Mouse (Mus musculus): Measurements from ENCODE around the gene Ldlrad3. TPM values are rescaled to one million over a fixed set of nuclear protein-coding genes. Genes with fewer than 3 reads are reported as not detected.

Gene Ldlrad3
- polyA plus RNA-seq, 1 experiment from 2014 or later = 18.1 TPM

DNA sequence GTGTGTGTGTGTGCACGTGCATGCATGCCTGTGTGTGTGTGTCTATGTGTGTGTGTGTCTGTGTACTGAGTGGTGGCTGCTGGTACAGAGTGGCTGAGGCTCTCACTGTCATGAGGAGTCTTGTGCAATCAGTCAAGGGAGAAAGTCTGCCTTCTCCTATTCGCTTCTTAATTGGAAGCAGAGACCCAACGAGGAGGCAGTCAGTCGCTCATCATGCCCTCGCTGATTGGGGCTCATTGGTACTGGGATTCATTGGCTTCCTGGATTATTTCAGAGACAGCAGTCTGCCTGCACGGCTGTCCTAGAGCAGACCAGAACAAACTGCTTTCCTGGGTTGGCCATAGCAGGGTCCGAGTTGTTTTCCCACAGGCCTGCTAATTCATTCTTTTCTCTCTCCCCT, 223.8 kb downstream of the Ldlrad3 start:
- Histone ChIP-seq H3K4me3 (ENCODE audit: low read depth, low read length) (no peak overlapping the region), H3K4me1 (ENCODE audit: control insufficient read depth, insufficient read depth, low read length) (peaks cover 30% of the 10 kb centered on the region), H3K4me2 (ENCODE audit: low read length) (no peak overlapping the region), H3K36me3 (ENCODE audit: control insufficient read depth, insufficient read depth, low read length) (no peaks in the 10 kb centered on the region), H3K27ac (ENCODE audit: low read depth, low read length) (no peak overlapping the region), H3K9me3 (replicated peaks; ENCODE audit: control insufficient read depth, low read length) (no peaks in the 10 kb centered on the region), H3K27me3 (replicated peaks; ENCODE audit: control insufficient read depth, insufficient read depth, low read length) (no peaks in the 10 kb centered on the region), H3K9ac (ENCODE audit: low read length) (no peak overlapping the region)
- WGBS = 43% methylated on average over 7 of the region's 7 CpGs
- DNase-seq (ENCODE audit: low spot score) = no peak
- ATAC-seq = no peak

GRCm38 (mm10) chr2:101961391-101961790, 224.8 kb downstream of the Ldlrad3 start:
- no peak overlapping the region for H3K9ac ChIP-seq (ENCODE audit: low read length)
- ATAC-seq (no peak), DNase-seq (ENCODE audit: low spot score) (no peak)
- H3K9me3 ChIP-seq (replicated peaks; ENCODE audit: control insufficient read depth, low read length) = no peaks in the 10 kb centered on the region
- no peak overlapping the region for H3K4me3 ChIP-seq (ENCODE audit: low read depth, low read length)
- no peak overlapping the region for H3K4me2 ChIP-seq (ENCODE audit: low read length)
- H3K36me3 ChIP-seq (ENCODE audit: control insufficient read depth, insufficient read depth, low read length) = no peaks in the 10 kb centered on the region
- H3K27ac ChIP-seq (ENCODE audit: low read depth, low read length) = no peak overlapping the region
- no peaks in the 10 kb centered on the region for H3K27me3 ChIP-seq (replicated peaks; ENCODE audit: control insufficient read depth, insufficient read depth, low read length)
- peaks cover 25% of the 10 kb centered on the region for H3K4me1 ChIP-seq (ENCODE audit: control insufficient read depth, insufficient read depth, low read length)
- WGBS = 64% methylated on average over 1 of the region's 1 CpGs

DNA sequence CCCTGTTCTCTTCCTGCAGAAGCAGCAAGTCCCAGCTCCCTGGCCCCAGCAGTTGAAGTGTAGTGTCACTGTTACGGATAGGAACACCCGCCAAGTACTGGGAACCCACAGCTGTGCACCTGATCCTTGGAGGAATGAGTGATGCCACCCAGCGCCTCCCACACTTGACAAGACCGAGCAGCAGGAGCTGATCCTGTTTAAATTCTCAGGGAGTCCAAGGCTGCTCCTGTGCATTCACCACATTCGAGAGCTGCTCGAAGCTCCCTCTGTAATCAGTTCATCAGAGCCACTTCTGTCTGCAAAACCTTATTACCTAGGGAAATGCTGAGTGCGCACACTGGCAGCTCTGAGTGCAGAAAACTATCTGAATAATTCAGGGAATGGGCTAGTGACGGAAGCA, 225.5 kb downstream of the Ldlrad3 start:
- H3K27me3 ChIP-seq (replicated peaks; ENCODE audit: control insufficient read depth, insufficient read depth, low read length) = no peaks in the 10 kb centered on the region
- peaks cover 23% of the 10 kb centered on the region for H3K4me1 ChIP-seq (ENCODE audit: control insufficient read depth, insufficient read depth, low read length)
- ATAC-seq = no peak
- H3K4me3 ChIP-seq (ENCODE audit: low read depth, low read length) = no peak overlapping the region
- WGBS = 80% methylated on average over 8 of the region's 8 CpGs
- DNase-seq (ENCODE audit: low spot score) = no peak
- no peak overlapping the region for H3K27ac ChIP-seq (ENCODE audit: low read depth, low read length)
- H3K36me3 ChIP-seq (ENCODE audit: control insufficient read depth, insufficient read depth, low read length) = no peaks in the 10 kb centered on the region
- H3K4me2 ChIP-seq (ENCODE audit: low read length) = no peak overlapping the region
- no peaks in the 10 kb centered on the region for H3K9me3 ChIP-seq (replicated peaks; ENCODE audit: control insufficient read depth, low read length)
- no peak overlapping the region for H3K9ac ChIP-seq (ENCODE audit: low read length)

DNA sequence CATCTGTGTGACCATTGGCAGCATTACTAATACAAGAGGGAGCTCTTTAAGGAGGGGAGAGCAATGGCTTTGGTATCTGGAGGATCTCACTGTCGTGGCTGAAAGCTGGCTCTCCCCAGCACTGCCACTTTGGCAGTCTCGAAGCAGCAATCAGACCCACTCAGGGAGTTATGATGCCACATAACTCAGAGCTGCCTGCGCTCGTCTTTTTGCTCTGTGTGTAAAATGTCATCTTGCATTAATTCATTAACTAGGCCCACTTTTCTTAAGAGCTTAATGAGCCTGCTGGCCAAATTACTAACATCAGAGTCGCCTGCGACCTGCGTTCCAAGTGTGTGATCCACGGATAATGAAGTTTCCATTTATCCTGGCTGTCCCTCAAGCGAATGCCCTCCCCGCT, 230.1 kb downstream of the Ldlrad3 start:
- H3K27ac ChIP-seq (ENCODE audit: low read depth, low read length) = 0 out of 2 replicates have a peak overlapping the region, but pooled peaks have one; percentile 14

GRCm38 (mm10) chr2:101952951-101953361, 233.2 kb downstream of the Ldlrad3 start:
- H3K4me3 ChIP-seq (ENCODE audit: low read depth, low read length) = no peak overlapping the region
- WGBS = 91% methylated on average over 8 of the region's 8 CpGs
- H3K36me3 ChIP-seq (ENCODE audit: control insufficient read depth, insufficient read depth, low read length) = peaks cover 30% of the 10 kb centered on the region
- H3K9ac ChIP-seq (ENCODE audit: low read length) = no peak overlapping the region
- DNase-seq (ENCODE audit: low spot score) (no peak), ATAC-seq (no peak)
- H3K27me3 ChIP-seq (replicated peaks; ENCODE audit: control insufficient read depth, insufficient read depth, low read length) = no peaks in the 10 kb centered on the region
- H3K27ac ChIP-seq (ENCODE audit: low read depth, low read length) = no peak overlapping the region
- H3K4me1 ChIP-seq (ENCODE audit: control insufficient read depth, insufficient read depth, low read length) = peaks cover 14% of the 10 kb centered on the region
- no peak overlapping the region for H3K4me2 ChIP-seq (ENCODE audit: low read length)
- no peaks in the 10 kb centered on the region for H3K9me3 ChIP-seq (replicated peaks; ENCODE audit: control insufficient read depth, low read length)

More for the DNA sequence above, 230.1 kb downstream of the Ldlrad3 start:
- peak; percentile 45; the same call in 1 of the 2 replicates for ATAC-seq
- 0 out of 2 replicates have a peak overlapping the region, but pooled peaks have one; percentile 9 for H3K4me2 ChIP-seq (ENCODE audit: low read length)
- H3K9ac ChIP-seq (ENCODE audit: low read length) = peak overlapping the region; percentile 46
- H3K9me3 ChIP-seq (replicated peaks; ENCODE audit: control insufficient read depth, low read length) = no peaks in the 10 kb centered on the region
- no peaks in the 10 kb centered on the region for H3K27me3 ChIP-seq (replicated peaks; ENCODE audit: control insufficient read depth, insufficient read depth, low read length)
- H3K36me3 ChIP-seq (ENCODE audit: control insufficient read depth, insufficient read depth, low read length) = peaks cover 30% of the 10 kb centered on the region
- peak; percentile 49 for DNase-seq (ENCODE audit: low spot score)
- peaks cover 12% of the 10 kb centered on the region for H3K4me1 ChIP-seq (ENCODE audit: control insufficient read depth, insufficient read depth, low read length)
- 24% methylated on average over 10 of the region's 10 CpGs for WGBS
- no peak overlapping the region for H3K4me3 ChIP-seq (ENCODE audit: low read depth, low read length)

- peaks cover 6% of the 10 kb centered on the region for H3K4me1 ChIP-seq (ENCODE audit: control insufficient read depth, insufficient read depth, low read length)
- peak; percentile 76 for ATAC-seq
- H3K9me3 ChIP-seq (replicated peaks; ENCODE audit: control insufficient read depth, low read length) = no peaks in the 10 kb centered on the region
- H3K9ac ChIP-seq (ENCODE audit: low read length) = no peak overlapping the region
- no peaks in the 10 kb centered on the region for H3K27me3 ChIP-seq (replicated peaks; ENCODE audit: control insufficient read depth, insufficient read depth, low read length)
- H3K4me2 ChIP-seq (ENCODE audit: low read length) = no peak overlapping the region
- 23% methylated on average over 7 of the region's 7 CpGs for WGBS
- DNase-seq (ENCODE audit: low spot score) = peak; percentile 46
- peak overlapping the region; percentile 45; the same call in 1 of the 2 replicates for H3K27ac ChIP-seq (ENCODE audit: low read depth, low read length)
- peaks cover 30% of the 10 kb centered on the region for H3K36me3 ChIP-seq (ENCODE audit: control insufficient read depth, insufficient read depth, low read length)
- H3K4me3 ChIP-seq (ENCODE audit: low read depth, low read length) = no peak overlapping the region
Observed at GRCm38 (mm10) chr2:101950716-101951520, 235.3 kb downstream of the Ldlrad3 start.

DNA sequence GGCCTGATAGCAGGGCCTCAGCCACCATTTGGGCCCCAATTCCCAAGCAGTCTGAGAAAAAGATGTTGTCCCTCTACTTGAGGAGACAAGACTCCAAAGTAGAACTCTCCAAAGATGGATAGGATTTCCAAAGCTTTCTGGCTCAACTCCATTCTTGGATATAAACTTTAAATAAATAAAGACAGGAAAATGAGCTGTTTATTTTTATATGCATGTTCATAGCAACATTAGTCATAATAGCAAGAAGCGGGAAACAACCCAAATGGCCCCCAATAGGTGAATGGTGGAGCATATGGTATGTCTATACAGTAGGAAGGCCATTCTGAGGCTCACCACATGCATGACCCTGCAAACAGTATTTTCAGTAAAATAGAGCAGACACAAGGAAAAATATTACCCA, 251.2 kb downstream of the Ldlrad3 start:
- Histone ChIP-seq H3K4me2 (ENCODE audit: low read length) (no peak overlapping the region), H3K27ac (ENCODE audit: low read depth, low read length) (no peak overlapping the region), H3K4me1 (ENCODE audit: control insufficient read depth, insufficient read depth, low read length) (no peaks in the 10 kb centered on the region; the same call in 1 of the 2 replicates), H3K9ac (ENCODE audit: low read length) (no peak overlapping the region), H3K36me3 (ENCODE audit: control insufficient read depth, insufficient read depth, low read length) (no peaks in the 10 kb centered on the region), H3K9me3 (replicated peaks; ENCODE audit: control insufficient read depth, low read length) (no peaks in the 10 kb centered on the region), H3K27me3 (replicated peaks; ENCODE audit: control insufficient read depth, insufficient read depth, low read length) (no peaks in the 10 kb centered on the region), H3K4me3 (ENCODE audit: low read depth, low read length) (no peak overlapping the region)
- 91% methylated on average over 1 of the region's 1 CpGs for WGBS
- no peak for DNase-seq (ENCODE audit: low spot score)
- ATAC-seq = no peak

GRCm38 (mm10) chr2:101933301-101933700, 252.9 kb downstream of the Ldlrad3 start:
- Histone ChIP-seq H3K27ac (ENCODE audit: low read depth, low read length) (no peak overlapping the region), H3K9me3 (replicated peaks; ENCODE audit: control insufficient read depth, low read length) (no peaks in the 10 kb centered on the region), H3K4me2 (ENCODE audit: low read length) (no peak overlapping the region), H3K4me1 (ENCODE audit: control insufficient read depth, insufficient read depth, low read length) (no peaks in the 10 kb centered on the region; the same call in 1 of the 2 replicates), H3K27me3 (replicated peaks; ENCODE audit: control insufficient read depth, insufficient read depth, low read length) (no peaks in the 10 kb centered on the region), H3K4me3 (ENCODE audit: low read depth, low read length) (no peak overlapping the region), H3K36me3 (ENCODE audit: control insufficient read depth, insufficient read depth, low read length) (no peaks in the 10 kb centered on the region), H3K9ac (ENCODE audit: low read length) (no peak overlapping the region)
- DNase-seq (ENCODE audit: low spot score) (no peak), ATAC-seq (no peak)
- WGBS = 89% methylated on average over 3 of the region's 3 CpGs
